Mouse (Mus musculus) retina, adult 2 months (tissue): Measurements from ENCODE around the gene Agpat2.

Experiments
- DNase-seq: peaks from one replicate; pipeline ENCODE4 v3.0.0-alpha.2; 2012; ENCODE audit warnings: low read depth, low spot score

Agpat2 gene

GRCm38 (mm10) chr2:26596898-26597297 lies 7.3 kb downstream of the Agpat2 start:
- DNase-seq: no peak

DNA sequence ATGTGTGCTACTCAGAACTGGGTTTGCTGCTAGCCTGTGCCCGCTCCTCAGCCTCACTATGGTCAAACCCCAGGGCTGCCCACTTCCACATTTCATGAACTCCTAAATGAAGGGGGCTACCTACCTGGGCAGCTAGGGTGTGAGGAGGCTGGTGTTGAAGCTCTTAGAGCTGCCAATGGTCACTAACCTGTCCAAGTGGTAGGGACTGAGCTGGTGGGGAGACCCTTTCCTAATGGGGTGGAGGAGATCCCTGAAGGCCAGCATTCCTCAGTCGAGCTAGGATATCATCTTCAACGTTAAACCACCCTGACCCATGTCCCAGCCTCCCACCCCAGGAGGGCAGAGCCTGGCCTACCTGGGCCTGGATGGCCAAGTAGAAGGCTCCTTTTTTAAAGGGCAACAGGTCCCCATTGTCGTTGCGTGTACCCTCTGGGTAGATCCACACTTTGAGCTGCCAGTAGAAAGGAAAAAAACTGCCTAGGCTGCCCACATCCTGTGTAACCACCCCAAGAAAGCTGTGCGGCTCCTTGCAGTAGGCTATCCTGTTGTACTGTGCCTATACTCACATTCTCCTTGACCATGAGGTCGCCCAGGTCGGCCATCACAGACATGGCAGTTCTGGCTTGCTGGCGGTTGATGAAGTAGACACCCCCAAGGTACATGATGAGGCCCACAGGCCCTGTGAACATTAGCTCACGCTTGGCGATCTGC lies 8.3 kb downstream of the Agpat2 start:
- DNase-seq: no peak

GRCm38 (mm10) chr2:26594934-26595724 lies 9.1 kb downstream of the Agpat2 start:
- no peak for DNase-seq

- DNase-seq: no peak
These were observed 9.7 kb downstream of the Agpat2 start for GRCm38 (mm10) chr2:26594461-26594933.

GRCm38 (mm10) chr2:26594022-26594346 lies 10.2 kb downstream of the Agpat2 start:
- no peak for DNase-seq

GRCm38 (mm10) chr2:26593211-26594021 lies 10.8 kb downstream of the Agpat2 start:
- DNase-seq: no peak

DNA sequence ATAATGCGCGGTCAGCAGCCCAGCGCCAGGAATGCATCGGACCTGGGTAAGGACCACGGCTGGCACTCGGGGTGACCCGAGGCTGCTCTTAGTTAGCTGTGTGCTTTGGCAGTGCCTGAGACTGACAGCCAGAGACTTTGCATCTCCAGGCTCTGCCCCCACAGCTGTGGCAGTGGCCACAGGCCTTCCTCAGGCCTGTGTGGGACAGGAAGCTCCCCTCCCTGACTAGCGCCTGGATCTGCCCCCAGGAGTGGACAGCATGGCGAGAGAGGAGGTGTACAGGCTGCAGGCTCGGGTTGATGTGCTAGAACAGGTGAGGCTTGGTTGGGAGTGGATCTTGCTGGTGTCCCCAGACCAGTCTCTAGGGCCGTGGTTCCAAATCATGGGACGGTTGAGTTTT lies 12.8 kb downstream of the Agpat2 start:
- no peak for DNase-seq

DNA sequence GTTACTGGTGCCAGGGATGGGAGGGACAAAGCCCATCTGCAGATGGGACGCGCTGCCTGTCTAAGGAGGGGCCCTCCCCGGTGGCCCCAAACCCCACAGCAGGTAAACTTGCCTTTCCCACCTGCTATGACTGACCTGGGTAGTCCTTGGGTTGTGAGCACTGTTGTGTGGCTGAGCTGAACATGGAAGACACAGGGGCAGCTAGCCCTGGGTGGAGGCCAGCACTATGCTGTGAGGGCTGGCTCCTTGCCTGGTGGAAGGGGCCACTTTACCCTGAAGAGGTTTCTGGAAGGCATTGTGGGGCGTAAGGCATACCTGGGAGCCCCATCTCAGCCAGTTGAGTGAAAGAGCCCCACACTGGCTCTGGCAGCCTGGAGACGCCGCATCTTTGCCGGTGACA lies 13.3 kb downstream of the Agpat2 start:
- no peak for DNase-seq

DNA sequence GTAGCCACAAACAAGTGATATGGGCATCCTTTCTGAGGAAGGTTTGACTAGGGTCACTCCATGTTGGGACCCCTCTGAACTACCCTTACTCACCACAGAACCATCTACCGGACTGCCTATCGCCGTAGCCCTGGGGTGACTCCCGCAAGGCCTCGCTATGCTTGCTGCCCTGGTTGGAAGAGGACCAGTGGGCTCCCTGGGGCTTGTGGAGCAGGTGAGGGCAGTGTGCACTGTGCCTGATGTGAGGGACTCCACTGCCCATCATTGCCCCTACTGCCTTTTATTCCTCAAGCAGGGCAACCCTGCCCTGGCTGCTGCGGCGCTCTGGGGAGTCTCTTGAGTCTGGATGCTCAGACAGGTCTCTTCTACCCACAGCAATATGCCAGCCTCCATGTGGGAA lies 13.9 kb downstream of the Agpat2 start:
- DNase-seq: no peak

DNA sequence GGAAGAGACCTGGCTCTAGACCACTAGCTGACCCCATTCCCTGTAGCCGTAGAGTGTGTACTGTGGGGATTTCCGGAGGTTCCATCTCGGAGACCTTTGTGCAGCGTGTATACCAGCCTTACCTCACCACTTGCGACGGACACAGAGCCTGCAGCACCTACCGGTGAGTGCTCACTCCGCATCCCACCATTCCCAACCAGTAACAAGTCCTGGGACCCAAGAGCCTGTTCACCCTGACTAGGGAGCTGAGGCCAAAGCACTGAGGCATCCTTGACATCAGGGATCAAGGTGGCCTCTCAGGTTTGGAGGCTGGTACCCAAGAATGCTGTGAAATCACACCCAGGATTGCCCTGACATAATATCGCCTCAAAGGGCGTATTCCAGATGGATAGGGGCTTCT lies 14.9 kb downstream of the Agpat2 start:
- no peak for DNase-seq

- no peak for DNase-seq
These were observed 15.6 kb downstream of the Agpat2 start for GRCm38 (mm10) chr2:26588573-26588972.

DNA sequence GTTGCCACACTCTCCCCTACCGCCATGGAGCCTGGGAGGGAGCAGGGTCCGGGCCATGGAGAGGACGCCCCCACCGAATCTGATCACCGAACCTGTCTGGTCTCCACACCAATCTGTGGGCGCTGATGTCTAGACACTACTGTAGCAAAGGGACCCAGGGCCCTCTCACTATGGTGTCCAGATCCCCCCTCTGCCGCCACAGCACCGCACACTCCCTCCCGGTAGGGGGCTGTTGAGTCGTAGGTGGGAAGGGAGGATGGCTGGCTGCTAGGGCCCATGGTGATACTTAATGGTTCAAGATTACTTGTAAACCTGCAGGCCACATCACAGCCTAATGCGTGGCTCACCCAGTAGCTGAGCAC lies 17.2 kb downstream of the Agpat2 start:
- DNase-seq: no peak

DNA sequence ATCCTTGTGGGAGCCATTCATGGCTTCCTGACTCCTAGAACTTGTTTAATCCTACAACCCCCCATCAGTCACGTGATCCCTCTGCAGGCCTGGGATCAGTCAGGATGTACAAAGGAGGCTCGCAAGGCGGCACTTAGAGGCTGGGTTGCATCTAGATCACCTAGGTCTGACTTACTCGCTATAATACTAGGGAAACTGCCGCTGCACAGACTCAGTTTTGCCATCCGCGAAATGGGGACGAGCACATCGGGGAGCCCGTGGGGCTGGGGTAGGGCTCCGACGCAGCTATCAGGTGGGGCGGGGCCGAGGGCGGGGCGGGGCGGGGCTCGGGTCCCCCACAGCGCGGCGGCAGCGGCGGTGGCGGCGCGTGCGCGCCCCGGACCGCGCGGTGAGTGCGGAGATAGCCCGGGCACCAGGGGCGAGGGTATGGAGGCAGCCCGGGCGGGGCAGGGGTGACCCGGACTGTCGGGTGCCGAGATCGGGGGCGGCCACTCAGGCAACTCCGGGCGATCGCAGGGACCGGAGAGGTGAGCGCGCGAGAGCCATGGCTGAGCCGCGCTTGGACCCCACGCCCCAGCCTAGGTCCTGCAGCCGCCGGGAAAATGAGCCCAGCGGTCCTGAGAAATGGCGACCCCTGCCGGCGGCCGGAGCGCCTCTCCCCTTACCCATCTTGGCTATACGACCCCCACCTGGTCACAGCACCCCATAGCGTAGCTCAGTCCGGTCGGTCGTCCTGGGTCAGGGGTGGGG lies 17.7 kb downstream of the Agpat2 start, which contains the start of gene Gm20532:
Gene Gm20532 (plus strand): TSS at position 346 of the 750 bp plus-strand sequence.
- DNase-seq: no peak

- no peak for DNase-seq
These were observed 18.5 kb downstream of the Agpat2 start for GRCm38 (mm10) chr2:26585713-26586112.

- DNase-seq: no peak
These were observed 20.6 kb downstream of the Agpat2 start for GRCm38 (mm10) chr2:26583640-26584039.

GRCm38 (mm10) chr2:26582741-26583140 lies 21.5 kb downstream of the Agpat2 start:
- no peak for DNase-seq

- DNase-seq: no peak
These were observed 22.0 kb downstream of the Agpat2 start for GRCm38 (mm10) chr2:26582203-26582602.

DNA sequence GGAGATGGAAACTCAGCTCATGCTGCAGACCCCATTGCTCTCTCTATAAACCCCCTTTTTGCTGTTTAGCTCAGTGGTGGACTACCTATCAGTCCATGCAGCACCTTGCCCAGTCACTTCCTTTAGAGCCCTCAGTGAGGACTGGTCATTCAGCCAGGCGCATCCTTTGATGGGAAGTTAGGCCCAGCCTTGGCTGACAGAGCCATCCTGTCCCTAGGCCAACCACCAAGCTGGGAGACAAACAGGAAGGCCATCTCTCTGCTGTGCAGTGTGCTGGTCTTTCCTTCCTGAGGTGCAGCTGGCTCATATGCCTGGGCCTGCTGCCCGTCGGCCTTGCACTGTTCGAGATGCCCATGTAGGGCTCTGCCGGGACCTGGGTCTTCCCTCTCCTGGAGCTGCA lies 23.5 kb downstream of the Agpat2 start:
- DNase-seq: no peak

GRCm38 (mm10) chr2:26579714-26580113 lies 24.5 kb downstream of the Agpat2 start, which contains the start of gene Egfl7:
TSS of gene Egfl7 (plus strand) at chr2:26580014.
- no peak for DNase-seq

- no peak for DNase-seq
These were observed 25.8 kb downstream of the Agpat2 start for GRCm38 (mm10) chr2:26578369-26578768.

DNA sequence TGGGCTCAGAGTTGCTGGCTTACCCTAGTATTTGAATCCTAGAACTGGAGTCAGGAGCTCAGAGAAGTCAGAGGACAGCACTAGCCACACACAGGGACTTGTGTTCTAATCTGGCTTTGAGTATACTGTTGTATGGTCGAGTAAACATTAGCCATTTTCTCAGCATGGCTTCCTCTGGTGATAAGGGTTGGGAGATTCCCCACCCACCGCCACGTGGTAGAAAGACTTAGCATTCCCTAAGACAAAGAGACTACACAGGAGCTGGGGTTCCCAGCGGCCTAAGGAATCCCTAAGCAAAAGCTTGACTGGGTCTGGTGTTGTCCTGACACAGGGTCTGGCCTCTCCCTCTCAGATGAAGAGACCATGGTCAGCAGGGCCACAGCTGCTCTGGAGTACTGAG lies 27.8 kb downstream of the Agpat2 start:
- DNase-seq: no peak
